Mouse (Mus musculus): ENCODE measurements around the gene Snrpg. TPM values are rescaled to one million over a fixed set of nuclear protein-coding genes. Genes with fewer than 3 reads are reported as not detected.

Gene Snrpg
- polyA plus RNA-seq, 1 experiment from 2014 or later = 781 TPM

- Histone ChIP-seq H3K9me3 (no peaks in the 10 kb centered on the region), H3K4me1 (no peaks in the 10 kb centered on the region), H3K27ac (no peak overlapping the region), H3K9ac (no peak overlapping the region), H3K36me3 (peaks cover 81% of the 10 kb centered on the region), H3K4me3 (no peak overlapping the region), H3K27me3 (no peaks in the 10 kb centered on the region), H3K4me2 (no peak overlapping the region)
- ATAC-seq (ENCODE audit: insufficient number of reproducible peaks, insufficient read depth, low FRiP score, low TSS enrichment, low read depth) = no peak
- 86% methylated on average over 18 of the region's 18 CpGs for WGBS
Observed at GRCm38 (mm10) chr6:86388461-86388860, 17.4 kb downstream of the Snrpg start.

- H3K4me3 ChIP-seq = no peak overlapping the region
- H3K27ac ChIP-seq = no peak overlapping the region
- H3K27me3 ChIP-seq = no peaks in the 10 kb centered on the region
- peaks cover 16% of the 10 kb centered on the region for H3K4me1 ChIP-seq
- H3K9me3 ChIP-seq = no peaks in the 10 kb centered on the region
- WGBS = 98% methylated on average over 5 of the region's 5 CpGs
- no peak for ATAC-seq (ENCODE audit: insufficient number of reproducible peaks, insufficient read depth, low FRiP score, low TSS enrichment, low read depth)
- H3K36me3 ChIP-seq = peaks cover 76% of the 10 kb centered on the region
- H3K9ac ChIP-seq = no peak overlapping the region
- H3K4me2 ChIP-seq = no peak overlapping the region
Observed at GRCm38 (mm10) chr6:86391326-86391725, 20.2 kb downstream of the Snrpg start.

GRCm38 (mm10) chr6:86393187-86393586 is 22.1 kb downstream of the Snrpg start:
- Histone ChIP-seq H3K27ac (no peak overlapping the region), H3K9me3 (no peaks in the 10 kb centered on the region), H3K4me2 (no peak overlapping the region), H3K4me1 (peaks cover 22% of the 10 kb centered on the region), H3K4me3 (no peak overlapping the region), H3K9ac (no peak overlapping the region), H3K27me3 (no peaks in the 10 kb centered on the region), H3K36me3 (peaks cover 58% of the 10 kb centered on the region)
- ATAC-seq (ENCODE audit: insufficient number of reproducible peaks, insufficient read depth, low FRiP score, low TSS enrichment, low read depth) = no peak
- WGBS = 86% methylated on average over 1 of the region's 1 CpGs

GRCm38 (mm10) chr6:86394078-86394720 is 23.1 kb downstream of the Snrpg start:
- H3K9ac ChIP-seq = no peak overlapping the region
- H3K9me3 ChIP-seq = no peaks in the 10 kb centered on the region
- 79% methylated on average over 17 of the region's 17 CpGs for WGBS
- ATAC-seq (ENCODE audit: insufficient number of reproducible peaks, insufficient read depth, low FRiP score, low TSS enrichment, low read depth) = no peak
- H3K4me3 ChIP-seq = no peak overlapping the region
- H3K27me3 ChIP-seq = peaks cover 4% of the 10 kb centered on the region; the same call in 1 of the 2 replicates
- H3K4me2 ChIP-seq = no peak overlapping the region
- no peak overlapping the region for H3K27ac ChIP-seq
- H3K36me3 ChIP-seq = peaks cover 48% of the 10 kb centered on the region
- peaks cover 22% of the 10 kb centered on the region for H3K4me1 ChIP-seq

- Histone ChIP-seq H3K4me1 (peaks cover 22% of the 10 kb centered on the region), H3K27ac (no peak overlapping the region), H3K27me3 (peaks cover 4% of the 10 kb centered on the region; the same call in 1 of the 2 replicates), H3K9me3 (no peaks in the 10 kb centered on the region), H3K4me3 (no peak overlapping the region; the same call in 1 of the 2 replicates), H3K4me2 (peak overlapping the region; percentile 69), H3K36me3 (peaks cover 40% of the 10 kb centered on the region), H3K9ac (peak overlapping the region; percentile 40; the same call in 1 of the 2 replicates)
- no peak for ATAC-seq (ENCODE audit: insufficient number of reproducible peaks, insufficient read depth, low FRiP score, low TSS enrichment, low read depth)
- 79% methylated on average over 9 of the region's 9 CpGs for WGBS
Observed at GRCm38 (mm10) chr6:86395021-86395420, 23.9 kb downstream of the Snrpg start.

- peak overlapping the region; percentile 69 for H3K4me2 ChIP-seq
- peaks cover 31% of the 10 kb centered on the region for H3K36me3 ChIP-seq
- H3K4me1 ChIP-seq = peaks cover 26% of the 10 kb centered on the region
- no peaks in the 10 kb centered on the region for H3K9me3 ChIP-seq
- ATAC-seq (ENCODE audit: insufficient number of reproducible peaks, insufficient read depth, low FRiP score, low TSS enrichment, low read depth) = no peak
- peak overlapping the region; percentile 94 for H3K4me3 ChIP-seq
- H3K9ac ChIP-seq = peak overlapping the region; percentile 91
- WGBS = 37% methylated on average over 10 of the region's 10 CpGs
- no peak overlapping the region for H3K27ac ChIP-seq
- peaks cover 4% of the 10 kb centered on the region; the same call in 1 of the 2 replicates for H3K27me3 ChIP-seq
Observed at GRCm38 (mm10) chr6:86395969-86396368, 24.9 kb downstream of the Snrpg start.

GRCm38 (mm10) chr6:86396581-86397256 is 25.6 kb downstream of the Snrpg start, which contains the start of gene Pcyox1:
Gene Pcyox1 (minus strand): TSS chr6:86397154.
- under 1% methylated on average over 51 of the region's 51 CpGs for WGBS
- no peaks in the 10 kb centered on the region for H3K9me3 ChIP-seq
- peaks cover 4% of the 10 kb centered on the region; the same call in 1 of the 2 replicates for H3K27me3 ChIP-seq
- H3K4me3 ChIP-seq = peak within 1 kb of the TSS; percentile 94
- peaks cover 23% of the 10 kb centered on the region for H3K36me3 ChIP-seq
- H3K27ac ChIP-seq = peak within 1 kb of the TSS; percentile 89
- H3K4me1 ChIP-seq = peaks cover 27% of the 10 kb centered on the region
- peak within 1 kb of the TSS; percentile 69 for H3K4me2 ChIP-seq
- H3K9ac ChIP-seq = peak within 1 kb of the TSS; percentile 91
- peak; percentile 87 for ATAC-seq (ENCODE audit: insufficient number of reproducible peaks, insufficient read depth, low FRiP score, low TSS enrichment, low read depth)

GRCm38 (mm10) chr6:86397257-86397980 is 26.3 kb downstream of the Snrpg start:
- Histone ChIP-seq H3K4me2 (peak overlapping the region; percentile 69), H3K9ac (peak overlapping the region; percentile 91), H3K4me3 (peak overlapping the region; percentile 94), H3K9me3 (no peaks in the 10 kb centered on the region), H3K36me3 (peaks cover 16% of the 10 kb centered on the region), H3K27ac (peak overlapping the region; percentile 89), H3K4me1 (peaks cover 27% of the 10 kb centered on the region), H3K27me3 (peaks cover 4% of the 10 kb centered on the region; the same call in 1 of the 2 replicates)
- no peak for ATAC-seq (ENCODE audit: insufficient number of reproducible peaks, insufficient read depth, low FRiP score, low TSS enrichment, low read depth)
- 4% methylated on average over 14 of the region's 14 CpGs for WGBS

- Histone ChIP-seq H3K9me3 (no peaks in the 10 kb centered on the region), H3K27ac (no peak overlapping the region), H3K36me3 (peaks cover 4% of the 10 kb centered on the region), H3K9ac (no peak overlapping the region), H3K4me3 (no peak overlapping the region), H3K27me3 (peaks cover 4% of the 10 kb centered on the region; the same call in 1 of the 2 replicates), H3K4me2 (no peak overlapping the region), H3K4me1 (peaks cover 27% of the 10 kb centered on the region)
- ATAC-seq (ENCODE audit: insufficient number of reproducible peaks, insufficient read depth, low FRiP score, low TSS enrichment, low read depth) = no peak
- 75% methylated on average over 2 of the region's 2 CpGs for WGBS
Observed at GRCm38 (mm10) chr6:86398986-86399385, 27.9 kb downstream of the Snrpg start.

- no peak overlapping the region for H3K4me2 ChIP-seq
- H3K27ac ChIP-seq = no peak overlapping the region
- peaks cover 4% of the 10 kb centered on the region; the same call in 1 of the 2 replicates for H3K27me3 ChIP-seq
- no peak overlapping the region for H3K4me3 ChIP-seq
- ATAC-seq (ENCODE audit: insufficient number of reproducible peaks, insufficient read depth, low FRiP score, low TSS enrichment, low read depth) = no peak
- H3K9me3 ChIP-seq = no peaks in the 10 kb centered on the region
- H3K9ac ChIP-seq = no peak overlapping the region
- 81% methylated on average over 2 of the region's 2 CpGs for WGBS
- H3K36me3 ChIP-seq = no peaks in the 10 kb centered on the region
- peaks cover 24% of the 10 kb centered on the region for H3K4me1 ChIP-seq
Observed at GRCm38 (mm10) chr6:86399995-86400394, 28.9 kb downstream of the Snrpg start.

- Histone ChIP-seq H3K4me1 (peaks cover 16% of the 10 kb centered on the region), H3K9me3 (no peaks in the 10 kb centered on the region), H3K27ac (no peak overlapping the region), H3K27me3 (peaks cover 4% of the 10 kb centered on the region; the same call in 1 of the 2 replicates), H3K4me2 (peak overlapping the region; percentile 56), H3K36me3 (no peaks in the 10 kb centered on the region), H3K9ac (peak overlapping the region; percentile 52; the same call in 1 of the 2 replicates), H3K4me3 (peak overlapping the region; percentile 34)
- ATAC-seq (ENCODE audit: insufficient number of reproducible peaks, insufficient read depth, low FRiP score, low TSS enrichment, low read depth) = no peak
- WGBS = 1% methylated on average over 9 of the region's 9 CpGs
Observed at GRCm38 (mm10) chr6:86400972-86401371, 29.9 kb downstream of the Snrpg start.
